Mouse (Mus musculus) forebrain, embryonic 11.5 days (tissue): ENCODE data around the gene Arpp19. TPM values are rescaled to one million over a fixed set of nuclear protein-coding genes. Genes with fewer than 3 reads are reported as not detected.

Experiments
- ATAC-seq: fragments of 200-750 bp; cut with Nextera tagmentation; replicated peaks from 2 replicates; pipeline ENCODE4 v1.8.0; 2017; ENCODE audit warnings: moderate TSS enrichment; ENCODE audit not compliant: low FRiP score
- DNase-seq: peaks from one replicate; pipeline ENCODE4 v3.0.0-alpha.2; 2017; ENCODE audit warnings: low spot score
- H3K27ac ChIP-seq: fragments of 300-500 bp; sonication (generic); 2 replicates; pipeline ENCODE4 v1.5.1; 2014; ENCODE audit warnings: low read depth, low read length
- H3K27me3 ChIP-seq: fragments of 300-500 bp; sonication (generic); 2 replicates; pipeline ENCODE4 v1.6.1; 2014; ENCODE audit warnings: mild to moderate bottlenecking, low read length, mixed read lengths; ENCODE audit not compliant: control insufficient read depth, insufficient read depth
- H3K36me3 ChIP-seq: fragments of 300-500 bp; sonication (generic); 2 replicates; pipeline ENCODE4 v1.6.1; 2014; ENCODE audit warnings: mild to moderate bottlenecking, low read length, moderate library complexity, mixed read lengths; ENCODE audit not compliant: control insufficient read depth, insufficient read depth
- H3K4me1 ChIP-seq: fragments of 300-500 bp; sonication (generic); replicated peaks from 2 replicates; pipeline ENCODE4 v1.6.1; 2014; ENCODE audit warnings: low read length, mixed read lengths; ENCODE audit not compliant: control insufficient read depth, insufficient read depth
- H3K4me2 ChIP-seq: fragments of 300-500 bp; sonication (generic); 2 replicates; pipeline ENCODE4 v1.6.1; 2014; ENCODE audit warnings: low read depth, mild to moderate bottlenecking, low read length, moderate library complexity, mixed read lengths; ENCODE audit not compliant: severe bottlenecking
- H3K4me3 ChIP-seq: fragments of 300-500 bp; sonication (generic); 2 replicates; pipeline ENCODE4 v1.5.1; 2014; ENCODE audit warnings: low read depth, low read length
- H3K9ac ChIP-seq: fragments of 300-500 bp; sonication (generic); 2 replicates; pipeline ENCODE4 v1.6.1; 2014; ENCODE audit warnings: low read length
- H3K9me3 ChIP-seq: fragments of 300-500 bp; sonication (generic); 2 replicates; pipeline ENCODE4 v1.6.1; 2016; ENCODE audit warnings: low read length, mixed read lengths; ENCODE audit not compliant: control insufficient read depth
- WGBS: fragments of 180-500 bp; shearing (Covaris S2); extraction: QIAGEN DNeasy Blood & Tissue Kit; methylation state at CpG from one replicate; pipeline ENCODE4 v1.1.7; 2014; 5-methylcytosine and 5-hydroxymethylcytosine counted together
- polyA plus RNA-seq: library from polyadenylated mRNA; unstranded; fragments of >200 nt; fragmentation: Nextera tagmentation; extraction: Ambion mirVana; gene quantifications from 2 replicates; pipeline ENCODE4 v1.2.1, GENCODE M21; 2014

Arpp19 gene
- polyA plus RNA-seq, 1 experiment from 2014 or later, result 333 TPM

DNA sequence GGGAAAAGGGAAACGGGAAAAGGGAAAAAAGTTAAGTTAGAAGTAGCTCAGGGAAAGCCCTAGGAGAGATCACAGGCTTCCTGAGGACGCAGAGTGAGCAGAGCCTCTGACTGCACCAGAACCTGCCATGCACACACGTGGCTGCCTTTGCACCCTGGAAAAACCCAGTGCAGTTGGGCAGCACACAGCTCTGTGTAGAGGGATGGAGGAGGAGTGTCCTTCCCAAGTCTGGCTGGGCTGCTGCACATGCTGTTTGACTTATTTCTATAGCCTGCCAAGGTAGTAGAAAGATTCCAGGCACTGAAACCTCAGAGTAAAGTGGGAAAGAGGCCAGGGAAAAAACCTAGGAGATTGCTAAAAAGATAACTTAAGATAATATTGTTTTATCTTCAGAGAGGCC is 35.2 kb upstream of the Arpp19 start:
- H3K4me1 ChIP-seq, result no peaks in the 10 kb centered on the region
- no peak overlapping the region for H3K4me2 ChIP-seq
- no peak overlapping the region for H3K9ac ChIP-seq
- no peaks in the 10 kb centered on the region for H3K27me3 ChIP-seq
- H3K9me3 ChIP-seq, result no peaks in the 10 kb centered on the region
- H3K4me3 ChIP-seq, result no peak overlapping the region
- H3K27ac ChIP-seq, result no peak overlapping the region
- ATAC-seq, result no peak
- H3K36me3 ChIP-seq, result no peaks in the 10 kb centered on the region
- no peak for DNase-seq
- WGBS, result 68% methylated on average over 3 of the region's 3 CpGs

DNA sequence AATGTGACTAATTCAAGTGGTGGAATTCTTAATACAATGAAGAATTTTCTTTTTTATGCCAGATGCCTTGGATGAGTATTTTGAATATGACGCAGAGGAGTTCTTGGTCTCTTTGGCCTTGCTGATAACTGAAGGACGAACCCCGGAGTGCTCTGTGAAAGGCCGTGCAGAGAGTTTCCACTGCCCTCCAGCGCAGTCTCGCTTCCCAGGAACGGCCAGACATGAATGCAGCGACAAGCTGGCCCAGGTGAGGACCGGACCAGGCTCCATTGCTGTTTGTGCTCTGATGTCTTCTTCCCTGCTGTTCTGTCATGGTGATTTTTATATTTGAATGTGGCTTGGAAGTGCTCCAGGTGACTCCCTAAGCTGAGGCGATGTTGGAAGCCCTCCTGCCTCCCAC is 33.2 kb upstream of the Arpp19 start:
- WGBS, result 91% methylated on average over 10 of the region's 10 CpGs
- no peak for ATAC-seq
- DNase-seq, result no peak

DNA sequence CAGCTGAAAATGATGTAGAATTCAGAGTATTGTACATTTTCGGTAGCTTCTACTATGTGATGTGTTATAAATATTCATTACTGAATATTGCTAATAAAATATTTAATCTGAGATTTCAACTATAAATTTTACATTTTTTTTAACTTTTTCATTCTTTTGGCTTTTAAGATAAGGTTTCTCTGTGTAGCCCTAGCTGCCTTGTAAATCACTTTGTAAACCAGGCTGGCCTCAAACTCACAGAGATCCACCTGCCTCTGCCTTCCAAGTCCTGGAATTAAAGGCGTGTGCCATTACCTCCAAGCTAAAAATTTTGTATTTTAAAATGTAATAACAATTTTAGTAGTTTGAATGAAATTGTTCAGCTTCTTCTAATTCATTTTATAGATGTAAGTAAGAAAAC is 20.8 kb upstream of the Arpp19 start:
- no peaks in the 10 kb centered on the region for H3K27me3 ChIP-seq
- H3K36me3 ChIP-seq, result no peaks in the 10 kb centered on the region; the same call in 1 of the 2 replicates
- no peak overlapping the region for H3K4me3 ChIP-seq
- H3K27ac ChIP-seq, result no peak overlapping the region
- no peaks in the 10 kb centered on the region for H3K4me1 ChIP-seq
- no peak for ATAC-seq
- H3K4me2 ChIP-seq, result no peak overlapping the region
- H3K9ac ChIP-seq, result no peak overlapping the region
- 91% methylated on average over 2 of the region's 2 CpGs for WGBS
- no peak for DNase-seq
- H3K9me3 ChIP-seq, result no peaks in the 10 kb centered on the region

More for the DNA sequence above, 33.2 kb upstream of the Arpp19 start:
- Histone ChIP-seq H3K9me3 (no peaks in the 10 kb centered on the region), H3K4me1 (no peaks in the 10 kb centered on the region), H3K4me3 (no peak overlapping the region), H3K27me3 (no peaks in the 10 kb centered on the region), H3K36me3 (no peaks in the 10 kb centered on the region), H3K27ac (no peak overlapping the region), H3K9ac (no peak overlapping the region), H3K4me2 (no peak overlapping the region)

DNA sequence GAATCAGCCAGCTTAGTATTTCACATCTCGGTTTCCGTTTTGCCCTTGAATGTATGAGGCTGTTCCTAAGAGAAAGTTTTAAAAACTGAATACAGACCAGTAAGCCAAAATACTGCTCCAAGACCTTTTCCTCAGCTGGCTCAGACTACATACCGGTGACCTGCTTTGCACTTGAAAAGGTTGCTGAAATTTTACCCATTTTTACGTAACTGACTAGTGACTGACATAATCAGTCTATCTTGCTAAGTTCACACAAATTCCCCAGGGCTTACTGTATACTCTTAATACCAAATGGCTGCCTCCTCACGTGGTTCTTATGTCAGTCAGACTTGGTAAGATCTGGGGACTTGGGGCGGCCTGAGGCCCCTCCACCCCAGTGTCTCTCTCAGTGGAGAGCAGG is 18.2 kb upstream of the Arpp19 start:
- no peak for DNase-seq
- Histone ChIP-seq H3K27ac (no peak overlapping the region), H3K36me3 (no peaks in the 10 kb centered on the region; the same call in 1 of the 2 replicates), H3K4me2 (no peak overlapping the region), H3K27me3 (no peaks in the 10 kb centered on the region), H3K4me3 (no peak overlapping the region), H3K9me3 (no peaks in the 10 kb centered on the region), H3K9ac (no peak overlapping the region), H3K4me1 (no peaks in the 10 kb centered on the region)
- ATAC-seq, result no peak
- 89% methylated on average over 6 of the region's 6 CpGs for WGBS

DNA sequence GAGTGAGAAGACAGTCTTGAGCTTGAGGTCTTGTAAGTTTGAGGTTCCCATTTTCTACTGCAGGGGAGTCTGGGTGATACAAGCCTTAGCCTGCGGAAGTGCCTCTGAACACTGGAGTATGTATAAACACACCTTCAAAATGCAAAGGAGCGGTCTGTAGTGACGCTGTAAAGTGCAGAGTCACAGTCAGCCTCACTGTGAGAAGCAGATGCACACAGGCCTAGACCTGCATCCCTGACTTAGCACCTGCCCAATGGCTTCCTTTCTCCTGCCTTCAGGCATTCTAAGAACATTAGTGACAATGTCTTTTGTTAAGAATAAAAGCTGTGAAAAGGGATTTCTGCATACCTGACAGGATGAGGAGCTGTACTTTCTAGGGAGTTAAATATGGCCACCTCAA is 17.8 kb upstream of the Arpp19 start:
- Histone ChIP-seq H3K4me3 (no peak overlapping the region), H3K4me1 (no peaks in the 10 kb centered on the region), H3K9me3 (no peaks in the 10 kb centered on the region), H3K27ac (no peak overlapping the region), H3K27me3 (no peaks in the 10 kb centered on the region), H3K4me2 (no peak overlapping the region), H3K36me3 (no peaks in the 10 kb centered on the region; the same call in 1 of the 2 replicates), H3K9ac (no peak overlapping the region)
- ATAC-seq (no peak), DNase-seq (no peak)
- WGBS, result 90% methylated on average over 3 of the region's 3 CpGs

DNA sequence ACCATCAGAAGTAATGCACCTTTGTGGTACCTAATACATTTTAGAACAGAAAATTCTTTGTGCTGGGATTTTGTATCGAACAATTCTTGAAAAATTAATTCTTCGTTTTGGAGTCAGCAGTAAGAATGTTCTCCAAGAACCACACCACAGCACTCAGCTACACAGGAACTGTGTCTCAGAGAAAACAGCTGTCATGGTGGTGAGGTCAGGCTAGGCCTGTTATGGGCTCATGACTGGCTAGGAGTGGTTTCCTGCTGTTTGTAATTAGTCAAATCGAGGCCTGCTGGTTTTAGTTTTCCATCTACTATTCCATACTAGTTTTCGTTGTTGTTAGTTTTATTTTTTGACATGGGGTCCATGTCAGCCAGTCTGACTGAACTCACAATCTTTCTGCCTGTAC is 16.9 kb upstream of the Arpp19 start:
- no peak overlapping the region for H3K9ac ChIP-seq
- H3K27ac ChIP-seq, result no peak overlapping the region
- ATAC-seq (no peak), DNase-seq (no peak)
- no peaks in the 10 kb centered on the region for H3K9me3 ChIP-seq
- no peaks in the 10 kb centered on the region for H3K4me1 ChIP-seq
- no peaks in the 10 kb centered on the region for H3K27me3 ChIP-seq
- H3K4me2 ChIP-seq, result no peak overlapping the region
- H3K4me3 ChIP-seq, result no peak overlapping the region
- H3K36me3 ChIP-seq, result no peaks in the 10 kb centered on the region; the same call in 1 of the 2 replicates
- WGBS, result 80% methylated on average over 4 of the region's 4 CpGs

DNA sequence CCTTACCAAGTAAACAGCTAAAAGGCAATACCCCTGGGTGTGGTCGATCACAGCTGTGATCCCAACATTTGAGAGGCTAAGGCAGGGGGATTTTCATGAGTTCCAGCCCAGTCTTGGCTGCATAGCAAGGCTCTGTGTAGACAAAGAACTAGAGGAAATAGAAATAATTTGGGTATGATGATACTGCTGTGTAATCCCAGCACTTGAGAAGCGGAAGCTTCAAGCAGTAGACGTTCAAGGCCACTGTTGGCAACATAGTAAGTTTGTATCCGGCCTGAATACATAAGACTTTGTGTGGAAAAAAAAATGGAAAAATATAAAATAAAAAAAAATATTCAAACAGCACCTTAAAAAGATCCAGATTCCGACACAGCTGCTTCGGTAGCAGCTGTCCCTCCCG is 14.9 kb upstream of the Arpp19 start:
- H3K36me3 ChIP-seq, result no peaks in the 10 kb centered on the region; the same call in 1 of the 2 replicates
- H3K27me3 ChIP-seq, result no peaks in the 10 kb centered on the region
- DNase-seq, result no peak
- no peak overlapping the region for H3K4me3 ChIP-seq
- ATAC-seq, result no peak
- H3K4me2 ChIP-seq, result no peak overlapping the region
- no peaks in the 10 kb centered on the region for H3K4me1 ChIP-seq
- H3K9me3 ChIP-seq, result no peaks in the 10 kb centered on the region
- H3K9ac ChIP-seq, result no peak overlapping the region
- 89% methylated on average over 7 of the region's 7 CpGs for WGBS
- no peak overlapping the region for H3K27ac ChIP-seq

DNA sequence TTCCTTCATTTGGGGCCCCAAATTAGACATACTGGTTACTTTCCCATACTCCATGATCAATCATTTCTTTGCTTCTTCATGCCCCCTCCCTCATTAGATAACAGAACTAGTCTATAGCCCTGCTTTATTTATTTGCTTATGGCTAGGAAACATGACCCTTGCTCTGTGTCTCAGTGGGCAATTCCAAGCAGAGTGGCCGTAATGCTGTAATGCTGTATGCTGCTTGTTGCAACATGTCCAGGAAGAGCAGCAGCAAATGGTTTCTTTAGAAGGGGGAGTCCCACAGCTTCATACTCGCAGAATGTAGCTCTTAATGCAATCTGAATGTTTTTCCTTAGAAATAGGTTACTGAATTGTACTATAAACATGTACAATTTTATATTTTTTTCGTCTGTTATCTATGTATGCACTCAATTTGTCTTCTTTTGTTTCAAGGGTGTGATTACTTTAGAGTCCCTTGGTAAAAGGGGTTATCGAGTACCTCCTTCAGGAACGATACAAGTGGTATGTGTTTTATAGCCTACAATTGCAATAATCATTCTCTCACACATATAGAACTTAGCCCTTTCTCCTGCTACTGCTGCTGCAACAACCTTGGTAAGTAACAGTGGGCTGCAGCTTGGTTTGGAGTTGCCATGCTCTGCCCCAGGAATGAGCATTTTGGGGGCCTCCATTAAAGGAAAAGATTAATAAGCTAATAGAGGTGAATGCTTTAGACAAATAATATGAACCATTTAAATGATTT is 14.1 kb upstream of the Arpp19 start:
- H3K4me2 ChIP-seq, result no peak overlapping the region
- WGBS, result 87% methylated on average over 5 of the region's 5 CpGs
- no peak overlapping the region for H3K27ac ChIP-seq
- no peaks in the 10 kb centered on the region; the same call in 1 of the 2 replicates for H3K36me3 ChIP-seq
- DNase-seq (no peak), ATAC-seq (no peak)
- no peaks in the 10 kb centered on the region for H3K4me1 ChIP-seq
- H3K4me3 ChIP-seq, result no peak overlapping the region
- no peaks in the 10 kb centered on the region for H3K27me3 ChIP-seq
- no peak overlapping the region for H3K9ac ChIP-seq
- no peaks in the 10 kb centered on the region for H3K9me3 ChIP-seq

DNA sequence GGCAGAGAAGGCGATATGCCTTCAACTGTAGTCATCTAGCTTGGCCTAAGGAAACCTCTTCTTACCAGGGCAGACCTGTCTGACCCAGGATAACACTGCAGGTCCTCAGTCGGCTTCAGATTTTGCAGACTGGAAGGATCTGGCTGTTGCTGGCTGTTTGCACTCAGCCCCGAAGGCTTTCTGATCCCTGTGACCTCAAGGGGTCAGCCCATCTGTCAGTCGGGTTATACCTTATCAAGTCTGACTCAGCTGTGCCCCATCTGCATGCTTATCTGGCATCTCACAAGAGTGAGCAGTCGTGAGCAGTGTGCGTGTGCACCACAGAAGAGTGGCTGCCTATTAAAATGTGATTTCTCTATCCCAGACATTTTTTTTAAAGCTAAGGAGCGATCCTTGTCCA is 13.3 kb upstream of the Arpp19 start:
- Histone ChIP-seq H3K9ac (no peak overlapping the region), H3K4me1 (no peaks in the 10 kb centered on the region), H3K27ac (no peak overlapping the region), H3K9me3 (no peaks in the 10 kb centered on the region), H3K27me3 (no peaks in the 10 kb centered on the region), H3K4me2 (no peak overlapping the region), H3K36me3 (no peaks in the 10 kb centered on the region; the same call in 1 of the 2 replicates), H3K4me3 (no peak overlapping the region)
- ATAC-seq (no peak), DNase-seq (no peak)
- WGBS, result 65% methylated on average over 7 of the region's 7 CpGs
